Mouse (Mus musculus) hindbrain, embryonic 14.5 days (tissue): ENCODE results near the gene Ush2a. TPM values are rescaled to one million over a fixed set of nuclear protein-coding genes. Genes with fewer than 3 reads are reported as not detected.

Source experiments
- ATAC-seq: fragments of 200-750 bp; cut with Nextera tagmentation; 2 replicates; pipeline ENCODE4 v1.8.0; 2017; ENCODE audit warnings: moderate number of reproducible peaks, mild to moderate bottlenecking, moderate TSS enrichment, moderate library complexity; ENCODE audit not compliant: low FRiP score
- DNase-seq: peaks from one replicate; pipeline ENCODE4 v3.0.0-alpha.2; 2015; ENCODE audit warnings: low spot score
- H3K27ac ChIP-seq: fragments of 300-500 bp; sonication (generic); 2 replicates; pipeline ENCODE4 v1.5.1; 2014; ENCODE audit warnings: mild to moderate bottlenecking, moderate library complexity
- H3K27me3 ChIP-seq: fragments of 300-500 bp; sonication (generic); 2 replicates; pipeline ENCODE4 v1.6.1; 2014; ENCODE audit warnings: mild to moderate bottlenecking, low read length, mixed read lengths; ENCODE audit not compliant: control insufficient read depth, insufficient read depth
- H3K36me3 ChIP-seq: fragments of 300-500 bp; sonication (generic); replicated peaks from 2 replicates; pipeline ENCODE4 v1.6.1; 2014; ENCODE audit not compliant: control insufficient read depth, insufficient read depth
- H3K4me1 ChIP-seq: fragments of 300-500 bp; sonication (generic); replicated peaks from 2 replicates; pipeline ENCODE4 v1.6.1; 2014; ENCODE audit warnings: antibody characterized with exemption, low read length, mixed read lengths; ENCODE audit not compliant: control insufficient read depth, insufficient read depth
- H3K4me2 ChIP-seq: fragments of 300-500 bp; sonication (generic); replicated peaks from 2 replicates; pipeline ENCODE4 v1.6.1; 2014; ENCODE audit warnings: mild to moderate bottlenecking, moderate library complexity
- H3K4me3 ChIP-seq: fragments of 300-500 bp; sonication (generic); replicated peaks from 2 replicates; pipeline ENCODE4 v1.5.1; 2014; ENCODE audit warnings: mild to moderate bottlenecking, low read length
- H3K9ac ChIP-seq: fragments of 300-500 bp; sonication (generic); 2 replicates; pipeline ENCODE4 v1.6.1; 2014
- H3K9me3 ChIP-seq: fragments of 300-500 bp; sonication (generic); 2 replicates; pipeline ENCODE4 v1.6.1; 2016; ENCODE audit warnings: low read length; ENCODE audit not compliant: control insufficient read depth
- WGBS: fragments of 180-500 bp; shearing (Covaris S2); extraction: QIAGEN DNeasy Blood & Tissue Kit; methylation state at CpG from one replicate; pipeline ENCODE4 v1.1.7; 2014; 5-methylcytosine and 5-hydroxymethylcytosine counted together
- polyA plus RNA-seq: library from polyadenylated mRNA; unstranded; fragments of >200 nt; fragmentation: Nextera tagmentation; extraction: Ambion mirVana; gene quantifications from 2 replicates; pipeline ENCODE4 v1.2.1, GENCODE M21; 2014

Gene Ush2a
- polyA plus RNA-seq, 1 experiment from 2014 or later: 0.36 TPM

GRCm38 (mm10) chr1:188947794-188948193 lies 686.0 kb downstream of the Ush2a start:
- H3K27ac ChIP-seq: no peak overlapping the region
- no peak for ATAC-seq

GRCm38 (mm10) chr1:188948276-188948675 lies 686.5 kb downstream of the Ush2a start:
- no peaks in the 10 kb centered on the region for H3K4me1 ChIP-seq
- H3K9ac ChIP-seq: no peak overlapping the region
- no peaks in the 10 kb centered on the region for H3K36me3 ChIP-seq
- 56% methylated on average over 9 of the region's 9 CpGs for WGBS
- DNase-seq: no peak
- H3K9me3 ChIP-seq: no peaks in the 10 kb centered on the region
- no peak overlapping the region for H3K4me3 ChIP-seq
- H3K27me3 ChIP-seq: no peaks in the 10 kb centered on the region
- H3K4me2 ChIP-seq: no peak overlapping the region
- peak; percentile 40; the same call in 1 of the 2 replicates for ATAC-seq
- H3K27ac ChIP-seq: no peak overlapping the region

More at GRCm38 (mm10) chr1:188947794-188948193, 686.0 kb downstream of the Ush2a start:
- Histone ChIP-seq H3K9me3 (no peaks in the 10 kb centered on the region), H3K4me2 (no peak overlapping the region), H3K4me3 (no peak overlapping the region), H3K9ac (no peak overlapping the region), H3K36me3 (no peaks in the 10 kb centered on the region), H3K4me1 (no peaks in the 10 kb centered on the region), H3K27me3 (no peaks in the 10 kb centered on the region)
- no peak for DNase-seq
- 64% methylated on average over 5 of the region's 5 CpGs for WGBS

- 88% methylated on average over 6 of the region's 6 CpGs for WGBS
- no peak overlapping the region for H3K27ac ChIP-seq
Observed at GRCm38 (mm10) chr1:188951091-188951490, 689.3 kb downstream of the Ush2a start.

GRCm38 (mm10) chr1:188952501-188952900 lies 690.7 kb downstream of the Ush2a start:
- Histone ChIP-seq H3K36me3 (no peaks in the 10 kb centered on the region), H3K4me1 (no peaks in the 10 kb centered on the region), H3K4me2 (no peak overlapping the region), H3K27me3 (no peaks in the 10 kb centered on the region), H3K4me3 (no peak overlapping the region), H3K9ac (no peak overlapping the region), H3K27ac (no peak overlapping the region), H3K9me3 (no peaks in the 10 kb centered on the region)
- DNase-seq (no peak), ATAC-seq (no peak)
- WGBS: 89% methylated on average over 4 of the region's 4 CpGs

More at GRCm38 (mm10) chr1:188951091-188951490, 689.3 kb downstream of the Ush2a start:
- DNase-seq: no peak
- Histone ChIP-seq H3K4me1 (no peaks in the 10 kb centered on the region), H3K4me2 (no peak overlapping the region), H3K9ac (no peak overlapping the region), H3K9me3 (no peaks in the 10 kb centered on the region), H3K4me3 (no peak overlapping the region), H3K36me3 (no peaks in the 10 kb centered on the region), H3K27me3 (no peaks in the 10 kb centered on the region)
- no peak for ATAC-seq

- no peaks in the 10 kb centered on the region for H3K27me3 ChIP-seq
- H3K9me3 ChIP-seq: no peaks in the 10 kb centered on the region
- H3K27ac ChIP-seq: no peak overlapping the region
- ATAC-seq (no peak), DNase-seq (no peak)
- no peak overlapping the region for H3K9ac ChIP-seq
- peaks cover 92% of the 10 kb centered on the region for H3K36me3 ChIP-seq
- H3K4me1 ChIP-seq: no peaks in the 10 kb centered on the region
- no peak overlapping the region for H3K4me3 ChIP-seq
- 95% methylated on average over 6 of the region's 6 CpGs for WGBS
- no peak overlapping the region for H3K4me2 ChIP-seq
Observed at GRCm38 (mm10) chr1:188973078-188973477, 711.3 kb downstream of the Ush2a start.

- Histone ChIP-seq H3K4me3 (no peak overlapping the region), H3K27ac (no peak overlapping the region), H3K9ac (no peak overlapping the region), H3K9me3 (no peaks in the 10 kb centered on the region), H3K4me1 (no peaks in the 10 kb centered on the region), H3K36me3 (peaks cover 92% of the 10 kb centered on the region), H3K4me2 (no peak overlapping the region), H3K27me3 (no peaks in the 10 kb centered on the region)
- ATAC-seq (no peak), DNase-seq (no peak)
- WGBS: 91% methylated on average over 16 of the region's 16 CpGs
Observed at GRCm38 (mm10) chr1:188973926-188974325, 712.1 kb downstream of the Ush2a start.

- no peaks in the 10 kb centered on the region for H3K9me3 ChIP-seq
- H3K27me3 ChIP-seq: no peaks in the 10 kb centered on the region
- H3K4me1 ChIP-seq: no peaks in the 10 kb centered on the region
- WGBS: 32% methylated on average over 3 of the region's 3 CpGs
- H3K36me3 ChIP-seq: peaks cover 88% of the 10 kb centered on the region
- H3K4me2 ChIP-seq: no peak overlapping the region
- no peak overlapping the region for H3K4me3 ChIP-seq
- ATAC-seq (no peak), DNase-seq (peak; percentile 65)
- no peak overlapping the region for H3K9ac ChIP-seq
- H3K27ac ChIP-seq: no peak overlapping the region
Observed at GRCm38 (mm10) chr1:188980050-188980449, 718.2 kb downstream of the Ush2a start.

GRCm38 (mm10) chr1:188993218-188993617 lies 731.4 kb downstream of the Ush2a start:
- Histone ChIP-seq H3K9me3 (no peaks in the 10 kb centered on the region), H3K36me3 (peaks cover 74% of the 10 kb centered on the region), H3K4me3 (no peak overlapping the region), H3K4me1 (no peaks in the 10 kb centered on the region), H3K27me3 (no peaks in the 10 kb centered on the region), H3K27ac (no peak overlapping the region), H3K4me2 (no peak overlapping the region), H3K9ac (no peak overlapping the region)
- 36% methylated on average over 4 of the region's 4 CpGs for WGBS
- no peak for ATAC-seq
- DNase-seq: peak; percentile 78

- ATAC-seq: no peak
- WGBS: 93% methylated on average over 3 of the region's 3 CpGs
- DNase-seq: no peak
- Histone ChIP-seq H3K9ac (no peak overlapping the region), H3K4me1 (no peaks in the 10 kb centered on the region), H3K9me3 (no peaks in the 10 kb centered on the region), H3K4me2 (no peak overlapping the region), H3K36me3 (peaks cover 59% of the 10 kb centered on the region), H3K4me3 (no peak overlapping the region), H3K27me3 (no peaks in the 10 kb centered on the region), H3K27ac (no peak overlapping the region)
Observed at GRCm38 (mm10) chr1:188997921-188998320, 736.1 kb downstream of the Ush2a start.

GRCm38 (mm10) chr1:188999981-189000380 lies 738.2 kb downstream of the Ush2a start:
- Histone ChIP-seq H3K9ac (no peak overlapping the region), H3K9me3 (no peaks in the 10 kb centered on the region), H3K4me1 (peaks cover 8% of the 10 kb centered on the region; the same call in 1 of the 2 replicates), H3K36me3 (peaks cover 45% of the 10 kb centered on the region), H3K27me3 (no peaks in the 10 kb centered on the region), H3K27ac (no peak overlapping the region), H3K4me3 (no peak overlapping the region), H3K4me2 (no peak overlapping the region)
- WGBS: 91% methylated on average over 10 of the region's 10 CpGs
- ATAC-seq: no peak
- no peak for DNase-seq
